Mouse (Mus musculus) lung, postnatal 0 days (tissue): ENCODE measurements around the gene F5.

Source experiments
- CTCF ChIP-seq: IDR thresholded peaks from 2 replicates; pipeline ENCODE4 v1.5.1; 2016; ENCODE audit warnings: antibody characterized with exemption, mild to moderate bottlenecking
- EP300 ChIP-seq: IDR thresholded peaks from 2 replicates; pipeline ENCODE4 v1.6.1; 2016; ENCODE audit warnings: antibody characterized with exemption, mild to moderate bottlenecking, control low read depth

GRCm38 (mm10) chr1:164130013-164130412, 21.6 kb upstream of the F5 start:
- TF ChIP-seq EP300, result no peak
- no peak for TF ChIP-seq CTCF
